Mouse (Mus musculus): ENCODE data around the gene Prrt1. TPM values are rescaled to one million over a fixed set of nuclear protein-coding genes. Genes with fewer than 3 reads are reported as not detected.
A peak's percentile ranks its signal among the peaks of the same experiment; 100 is the strongest.

The Prrt1 gene
- polyA plus RNA-seq, 1 experiment from 2014 or later, result 0.05 TPM

GRCm38 (mm10) chr17:34613830-34614229, 15.5 kb upstream of the Prrt1 start:
- peaks cover 36% of the 10 kb centered on the region for H3K36me3 ChIP-seq (replicated peaks; ENCODE audit: insufficient read depth, low read length)
- H3K9ac ChIP-seq (replicated peaks), result no peak overlapping the region
- no peak overlapping the region for H3K4me3 ChIP-seq (ENCODE audit: low read depth, low read length)
- no peaks in the 10 kb centered on the region for H3K27me3 ChIP-seq (ENCODE audit: insufficient read depth, low read length)
- H3K9me3 ChIP-seq (ENCODE audit: low read length), result no peaks in the 10 kb centered on the region
- DNase-seq, result no peak
- no peak overlapping the region; the same call in 1 of the 2 replicates for H3K27ac ChIP-seq (ENCODE audit: low read depth)
- TF ChIP-seq EP300 (IDR thresholded peaks at IDR 0.05; ENCODE audit: low read depth), result no peak
- TF ChIP-seq CTCF (IDR thresholded peaks at IDR 0.05; ENCODE audit: low read depth), result no peak
- no peak for ATAC-seq
- H3K4me2 ChIP-seq (ENCODE audit: low read depth, low read length), result no peak overlapping the region
- no peaks in the 10 kb centered on the region for H3K4me1 ChIP-seq (ENCODE audit: insufficient read depth)
- WGBS (ENCODE audit: insufficient replicate concordance), result 91% methylated on average over 10 of the region's 10 CpGs

DNA sequence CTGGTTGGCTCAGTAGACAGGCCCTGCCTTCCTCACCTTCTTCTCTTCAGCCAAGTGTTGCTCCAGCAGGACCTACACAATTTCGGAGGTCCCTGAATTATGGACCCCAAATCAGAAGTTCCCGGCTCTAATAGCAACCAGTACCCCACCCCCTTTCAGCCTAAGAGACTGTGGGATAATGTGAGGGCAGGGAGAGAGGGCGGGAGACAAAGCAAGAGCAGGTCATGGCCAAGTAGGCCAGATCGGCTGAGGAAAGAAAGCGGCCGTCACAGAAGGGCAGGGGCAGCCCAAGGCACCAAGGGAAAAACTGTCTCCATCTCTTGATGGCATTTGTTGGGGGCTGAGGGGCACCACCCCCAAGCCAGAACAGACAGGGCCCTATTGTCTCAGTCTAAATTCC, 13.5 kb upstream of the Prrt1 start, which contains the start of gene Egfl8:
Egfl8 (minus strand) TSS at position 101 of the 400 bp plus-strand sequence.
- no peak within 1 kb of the TSS for H3K4me3 ChIP-seq (ENCODE audit: low read depth, low read length)
- no peak within 1 kb of the TSS for H3K4me2 ChIP-seq (ENCODE audit: low read depth, low read length)
- WGBS (ENCODE audit: insufficient replicate concordance), result 84% methylated on average over 6 of the region's 6 CpGs
- no peaks in the 10 kb centered on the region for H3K4me1 ChIP-seq (ENCODE audit: insufficient read depth)
- H3K36me3 ChIP-seq (replicated peaks; ENCODE audit: insufficient read depth, low read length), result peaks cover 31% of the 10 kb centered on the region
- ATAC-seq, result no peak
- DNase-seq, result no peak
- no peaks in the 10 kb centered on the region for H3K9me3 ChIP-seq (ENCODE audit: low read length)
- no peak within 1 kb of the TSS for H3K27ac ChIP-seq (ENCODE audit: low read depth)
- no peaks in the 10 kb centered on the region for H3K27me3 ChIP-seq (ENCODE audit: insufficient read depth, low read length)
- TF ChIP-seq CTCF (IDR thresholded peaks at IDR 0.05; ENCODE audit: low read depth) (no peak), EP300 (IDR thresholded peaks at IDR 0.05; ENCODE audit: low read depth) (no peak)
- H3K9ac ChIP-seq (replicated peaks), result no peak within 1 kb of the TSS

DNA sequence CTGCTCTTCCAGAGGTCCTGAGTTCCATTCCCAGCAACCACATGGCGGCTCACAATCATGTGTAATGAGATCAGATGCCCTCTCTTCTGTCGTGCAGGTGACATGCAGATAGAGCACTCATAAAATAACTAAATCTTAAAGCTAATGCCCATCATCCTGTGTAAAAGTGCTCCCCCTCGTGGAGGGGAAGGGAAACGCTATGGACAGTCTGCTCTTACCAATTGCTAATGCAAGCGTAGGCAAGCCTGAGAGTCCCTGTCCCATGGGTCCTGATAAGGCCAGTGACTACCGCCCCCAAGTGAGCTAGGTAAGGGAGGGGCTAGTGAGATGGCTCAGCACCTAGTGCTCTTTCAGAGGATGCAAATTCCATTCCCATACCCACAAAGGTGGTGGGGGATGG, 10.3 kb upstream of the Prrt1 start:
- H3K27ac ChIP-seq (ENCODE audit: low read depth), result no peak overlapping the region
- H3K4me2 ChIP-seq (ENCODE audit: low read depth, low read length), result no peak overlapping the region
- ATAC-seq (peak; percentile 61), DNase-seq (peak; percentile 81)
- TF ChIP-seq CTCF (IDR thresholded peaks at IDR 0.05; ENCODE audit: low read depth) (peak; percentile 96), EP300 (IDR thresholded peaks at IDR 0.05; ENCODE audit: low read depth) (no peak)
- H3K9ac ChIP-seq (replicated peaks), result no peak overlapping the region
- no peaks in the 10 kb centered on the region for H3K27me3 ChIP-seq (ENCODE audit: insufficient read depth, low read length)
- no peak overlapping the region for H3K4me3 ChIP-seq (ENCODE audit: low read depth, low read length)
- H3K4me1 ChIP-seq (ENCODE audit: insufficient read depth), result no peaks in the 10 kb centered on the region
- 12% methylated on average over 6 of the region's 6 CpGs for whole genome bisulfite sequencing (ENCODE audit: insufficient replicate concordance)
- H3K9me3 ChIP-seq (ENCODE audit: low read length), result no peaks in the 10 kb centered on the region
- H3K36me3 ChIP-seq (replicated peaks; ENCODE audit: insufficient read depth, low read length), result peaks cover 20% of the 10 kb centered on the region

GRCm38 (mm10) chr17:34621006-34621405, 8.3 kb upstream of the Prrt1 start:
- TF ChIP-seq EP300 (IDR thresholded peaks at IDR 0.05; ENCODE audit: low read depth) (no peak), CTCF (IDR thresholded peaks at IDR 0.05; ENCODE audit: low read depth) (no peak)
- 66% methylated on average over 8 of the region's 8 CpGs for WGBS (ENCODE audit: insufficient replicate concordance)
- H3K4me3 ChIP-seq (ENCODE audit: low read depth, low read length), result no peak overlapping the region
- DNase-seq (no peak), ATAC-seq (peak; percentile 65)
- no peaks in the 10 kb centered on the region for H3K27me3 ChIP-seq (ENCODE audit: insufficient read depth, low read length)
- H3K4me1 ChIP-seq (ENCODE audit: insufficient read depth), result 0 out of 2 replicates have a peak, but pooled peaks cover under 1% of the 10 kb centered on the region
- peaks cover 22% of the 10 kb centered on the region for H3K36me3 ChIP-seq (replicated peaks; ENCODE audit: insufficient read depth, low read length)
- 0 out of 2 replicates have a peak overlapping the region, but pooled peaks have one; percentile 3 for H3K27ac ChIP-seq (ENCODE audit: low read depth)
- H3K9me3 ChIP-seq (ENCODE audit: low read length), result no peaks in the 10 kb centered on the region
- no peak overlapping the region for H3K9ac ChIP-seq (replicated peaks)
- no peak overlapping the region for H3K4me2 ChIP-seq (ENCODE audit: low read depth, low read length)

GRCm38 (mm10) chr17:34623161-34623560, 6.2 kb upstream of the Prrt1 start:
- 76% methylated on average over 9 of the region's 9 CpGs for WGBS (ENCODE audit: insufficient replicate concordance)
- Histone ChIP-seq H3K9ac (replicated peaks) (no peak overlapping the region), H3K9me3 (ENCODE audit: low read length) (no peaks in the 10 kb centered on the region), H3K36me3 (replicated peaks; ENCODE audit: insufficient read depth, low read length) (peaks cover 20% of the 10 kb centered on the region), H3K4me2 (ENCODE audit: low read depth, low read length) (no peak overlapping the region), H3K4me1 (ENCODE audit: insufficient read depth) (peaks cover 18% of the 10 kb centered on the region; the same call in 1 of the 2 replicates), H3K4me3 (ENCODE audit: low read depth, low read length) (no peak overlapping the region), H3K27me3 (ENCODE audit: insufficient read depth, low read length) (0 out of 2 replicates have a peak, but pooled peaks cover under 1% of the 10 kb centered on the region), H3K27ac (ENCODE audit: low read depth) (no peak overlapping the region)
- DNase-seq (no peak), ATAC-seq (no peak)
- no peak for TF ChIP-seq EP300 (IDR thresholded peaks at IDR 0.05; ENCODE audit: low read depth)
- peak; percentile 32; the same call in 1 of the 2 replicates for TF ChIP-seq CTCF (IDR thresholded peaks at IDR 0.05; ENCODE audit: low read depth)

GRCm38 (mm10) chr17:34624981-34625380, 4.4 kb upstream of the Prrt1 start:
- WGBS (ENCODE audit: insufficient replicate concordance), result 78% methylated on average over 3 of the region's 3 CpGs
- Histone ChIP-seq H3K9ac (replicated peaks) (no peak overlapping the region), H3K36me3 (replicated peaks; ENCODE audit: insufficient read depth, low read length) (peaks cover 20% of the 10 kb centered on the region), H3K4me2 (ENCODE audit: low read depth, low read length) (no peak overlapping the region), H3K9me3 (ENCODE audit: low read length) (no peaks in the 10 kb centered on the region), H3K27me3 (ENCODE audit: insufficient read depth, low read length) (peaks cover 18% of the 10 kb centered on the region), H3K4me1 (ENCODE audit: insufficient read depth) (peaks cover 28% of the 10 kb centered on the region), H3K27ac (ENCODE audit: low read depth) (no peak overlapping the region), H3K4me3 (ENCODE audit: low read depth, low read length) (no peak overlapping the region)
- ATAC-seq, result no peak
- TF ChIP-seq CTCF (IDR thresholded peaks at IDR 0.05; ENCODE audit: low read depth) (no peak), EP300 (IDR thresholded peaks at IDR 0.05; ENCODE audit: low read depth) (no peak)
- DNase-seq, result no peak
